Mouse (Mus musculus): Measurements from ENCODE around the gene Xndc1. TPM values are rescaled to one million over a fixed set of nuclear protein-coding genes. Genes with fewer than 3 reads are reported as not detected.
"Not testable (repeated sequence)": the region's sequence is repeated elsewhere in the genome, so short reads cannot be mapped to it uniquely, and the experiment has no call there.

The Xndc1 gene
- 28.4 and 32.1 TPM in 2 replicates for polyA plus RNA-seq (2012; rRNA removed)

DNA sequence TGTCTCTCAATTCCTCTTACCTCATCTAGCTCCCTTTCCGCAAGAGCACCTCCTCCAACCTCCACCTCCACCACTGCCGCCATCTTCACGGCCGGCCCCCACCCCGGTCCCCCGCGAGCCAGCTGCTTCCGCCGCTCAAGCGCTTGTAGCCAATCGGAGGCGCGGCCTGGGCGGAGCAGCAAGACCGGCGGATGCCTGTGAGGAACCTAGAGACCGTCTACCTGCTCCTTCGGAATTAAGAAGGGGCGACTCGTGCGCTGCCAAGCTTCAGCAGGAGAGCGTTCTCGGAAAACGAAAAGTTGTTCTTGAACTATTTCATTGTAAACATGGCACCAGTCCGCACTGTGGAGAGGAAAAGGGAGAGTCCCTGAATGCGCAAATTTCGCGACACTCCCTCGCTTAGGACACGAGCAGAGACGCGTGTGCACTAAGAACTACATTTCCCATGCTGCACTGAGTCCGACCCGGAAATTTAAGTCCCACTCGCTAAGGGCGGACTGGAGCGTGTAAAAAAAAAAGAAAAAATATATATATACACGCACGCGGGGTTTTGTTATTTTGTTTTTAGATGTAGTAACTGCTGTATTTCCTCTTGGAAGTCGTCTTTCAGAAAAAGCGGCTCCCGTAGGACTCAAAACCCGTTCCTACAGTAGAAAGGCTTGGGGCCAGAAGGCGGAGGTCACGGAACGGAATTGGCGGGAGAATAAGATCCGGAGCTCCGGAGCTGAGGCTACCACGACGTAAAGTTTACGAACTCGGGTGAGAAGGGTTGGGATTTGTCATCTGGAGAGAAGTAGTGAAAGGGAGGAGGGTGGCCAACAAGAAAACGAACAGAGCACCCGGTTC is at the start of gene Xndc1, which contains the start of the genes Rnf121 and Xntrpc:
TSS of gene Xndc1 (plus strand) at position 466 of the 846 bp plus-strand sequence.
TSS of gene Rnf121 (minus strand) at position 424 of the 846 bp plus-strand sequence.
TSS of gene Xntrpc (plus strand) at position 668 of the 846 bp plus-strand sequence.
- DNase-seq (ENCODE audit: low spot score): peak; percentile 90

DNA sequence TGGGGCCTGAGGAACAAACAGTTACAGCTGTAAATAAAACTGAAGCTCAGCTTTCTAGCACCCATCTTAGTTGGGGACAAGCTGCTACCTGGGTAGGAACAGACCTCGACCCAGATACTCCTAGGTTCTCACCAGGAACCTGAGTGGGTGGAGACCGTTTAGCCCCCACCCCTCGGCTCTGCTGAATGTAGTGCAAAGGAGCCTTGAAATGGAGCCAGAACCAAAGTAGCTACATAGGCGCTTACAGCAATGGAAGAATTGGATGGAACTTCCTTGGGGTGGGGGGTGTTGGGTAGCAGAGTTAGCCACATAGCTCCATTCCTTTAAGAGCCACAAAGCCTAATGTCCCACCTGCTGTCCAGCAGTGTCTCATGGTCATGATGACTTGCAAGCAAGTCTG is 48.4 kb upstream of the Xndc1 start:
- DNase-seq (ENCODE audit: low spot score): no peak

DNA sequence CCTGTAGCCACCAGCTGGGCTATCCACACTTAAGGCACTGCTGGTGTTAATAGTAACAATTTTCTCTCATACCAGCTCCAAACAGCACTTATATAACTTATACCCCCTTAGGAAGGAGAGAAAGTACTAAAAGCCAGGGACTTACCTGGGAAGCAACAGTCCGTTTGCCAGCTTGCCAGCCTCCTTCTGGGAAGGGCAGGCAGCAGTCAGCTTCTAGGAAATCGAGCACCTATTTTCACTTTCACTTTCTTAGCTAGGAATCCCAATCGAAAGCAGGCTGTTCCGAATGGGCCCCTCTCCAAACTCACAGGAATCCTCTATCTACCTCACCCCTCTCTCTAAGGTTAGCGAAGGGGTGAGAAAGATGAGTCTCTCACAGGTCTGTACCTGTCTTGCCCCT is 47.9 kb upstream of the Xndc1 start:
- no peak for DNase-seq (ENCODE audit: low spot score)

DNA sequence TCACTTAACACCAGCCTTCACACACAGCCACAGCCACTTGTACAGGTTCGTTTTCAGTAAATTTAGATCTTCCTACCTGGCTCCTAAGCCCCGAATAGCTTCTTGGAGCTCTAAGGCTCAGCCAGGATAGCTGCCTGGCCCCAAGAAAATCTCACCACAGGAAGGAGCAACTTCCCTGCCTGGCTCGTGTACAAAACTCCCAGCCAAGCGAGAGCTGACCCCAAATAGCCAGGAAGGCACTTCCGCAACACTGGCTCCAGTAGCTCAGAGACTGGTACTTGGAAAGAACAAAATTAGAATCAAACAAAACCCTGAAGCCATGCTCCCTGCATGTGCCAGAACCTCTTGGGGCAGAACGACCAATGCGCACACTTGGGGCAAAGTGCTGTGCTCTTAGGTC is 47.3 kb upstream of the Xndc1 start:
- DNase-seq (ENCODE audit: low spot score): no peak

DNA sequence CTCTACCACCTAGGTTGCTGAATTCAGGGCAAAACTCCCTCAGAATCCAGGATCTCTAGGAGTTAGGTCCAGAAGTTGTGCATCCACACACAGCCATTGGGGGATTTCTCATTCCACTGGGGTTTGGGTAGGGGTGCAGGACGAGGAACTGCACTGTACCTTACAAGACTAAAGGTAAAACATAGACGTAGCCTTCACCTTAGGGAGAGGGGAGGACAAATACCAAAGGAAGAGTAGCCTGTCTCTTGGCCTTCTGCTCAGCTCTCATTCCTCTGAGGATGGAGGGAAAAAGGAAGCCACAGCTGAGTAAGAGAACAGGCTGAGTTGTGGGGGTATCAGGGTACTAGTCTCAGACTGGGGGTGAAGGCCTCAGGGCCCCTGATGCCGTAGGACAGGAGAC is 46.7 kb upstream of the Xndc1 start, which contains the start of gene Il18bp:
TSS of gene Il18bp (minus strand) at position 101 of the 400 bp plus-strand sequence.
- no peak for DNase-seq (ENCODE audit: low spot score)

DNA sequence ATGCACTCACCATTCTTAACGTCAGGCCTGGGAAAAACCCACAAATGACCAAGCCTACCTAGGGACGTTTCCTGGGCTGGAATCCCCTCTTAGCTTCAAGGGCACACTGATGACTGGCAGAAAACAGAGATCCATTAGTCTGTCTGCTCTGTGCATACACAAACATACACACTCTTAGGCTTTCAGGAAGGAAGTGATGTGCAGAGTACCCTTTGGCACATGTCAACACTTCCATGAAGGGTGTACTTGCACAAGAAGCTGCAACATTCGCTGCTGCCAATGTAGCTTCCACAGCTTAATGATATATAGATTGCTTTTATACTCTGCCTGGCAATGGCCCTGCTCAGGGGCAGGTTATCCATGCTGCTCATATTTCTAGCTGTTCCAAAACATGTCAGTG is 45.9 kb upstream of the Xndc1 start:
- DNase-seq (ENCODE audit: low spot score): no peak

DNA sequence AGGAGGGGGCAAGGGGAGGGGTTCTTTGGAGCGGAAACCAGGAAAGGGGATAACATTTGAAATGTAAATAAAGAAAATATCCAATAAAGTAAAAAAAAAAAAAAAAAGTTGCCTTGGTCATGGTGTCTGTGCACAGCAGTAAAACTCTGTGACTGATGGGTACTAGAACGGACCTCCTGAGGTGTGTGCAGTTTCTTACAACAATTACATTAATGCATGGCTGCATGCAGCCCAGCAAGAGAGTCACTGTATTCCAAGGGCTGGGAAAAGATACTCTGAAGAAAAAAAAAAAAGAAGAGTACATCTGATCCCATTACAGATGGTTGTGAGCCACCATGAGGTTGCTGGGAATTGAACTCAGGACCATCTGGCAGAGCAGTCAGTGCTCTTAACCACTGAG is 44.4 kb upstream of the Xndc1 start:
- DNase-seq (ENCODE audit: low spot score): not testable (repeated sequence)

DNA sequence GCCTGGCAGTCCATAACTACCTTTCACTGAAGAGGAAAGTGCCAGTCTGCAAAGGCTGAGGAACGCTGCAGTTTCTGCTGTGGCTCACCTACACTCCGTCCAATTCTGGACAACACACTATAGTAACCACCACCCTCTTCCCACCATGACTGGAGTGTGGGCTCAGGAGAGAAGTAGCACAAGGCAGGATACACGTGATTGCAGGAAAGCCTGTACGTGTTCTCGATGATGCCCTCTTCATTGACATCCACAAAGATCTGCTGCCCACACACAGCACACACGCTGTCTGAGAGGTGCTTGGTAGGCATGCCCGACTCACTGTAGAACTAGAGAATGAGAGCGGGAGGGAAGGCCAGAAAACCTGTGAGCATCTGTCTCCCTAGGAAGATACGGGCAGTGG is 41.5 kb upstream of the Xndc1 start:
- DNase-seq (ENCODE audit: low spot score): no peak

DNA sequence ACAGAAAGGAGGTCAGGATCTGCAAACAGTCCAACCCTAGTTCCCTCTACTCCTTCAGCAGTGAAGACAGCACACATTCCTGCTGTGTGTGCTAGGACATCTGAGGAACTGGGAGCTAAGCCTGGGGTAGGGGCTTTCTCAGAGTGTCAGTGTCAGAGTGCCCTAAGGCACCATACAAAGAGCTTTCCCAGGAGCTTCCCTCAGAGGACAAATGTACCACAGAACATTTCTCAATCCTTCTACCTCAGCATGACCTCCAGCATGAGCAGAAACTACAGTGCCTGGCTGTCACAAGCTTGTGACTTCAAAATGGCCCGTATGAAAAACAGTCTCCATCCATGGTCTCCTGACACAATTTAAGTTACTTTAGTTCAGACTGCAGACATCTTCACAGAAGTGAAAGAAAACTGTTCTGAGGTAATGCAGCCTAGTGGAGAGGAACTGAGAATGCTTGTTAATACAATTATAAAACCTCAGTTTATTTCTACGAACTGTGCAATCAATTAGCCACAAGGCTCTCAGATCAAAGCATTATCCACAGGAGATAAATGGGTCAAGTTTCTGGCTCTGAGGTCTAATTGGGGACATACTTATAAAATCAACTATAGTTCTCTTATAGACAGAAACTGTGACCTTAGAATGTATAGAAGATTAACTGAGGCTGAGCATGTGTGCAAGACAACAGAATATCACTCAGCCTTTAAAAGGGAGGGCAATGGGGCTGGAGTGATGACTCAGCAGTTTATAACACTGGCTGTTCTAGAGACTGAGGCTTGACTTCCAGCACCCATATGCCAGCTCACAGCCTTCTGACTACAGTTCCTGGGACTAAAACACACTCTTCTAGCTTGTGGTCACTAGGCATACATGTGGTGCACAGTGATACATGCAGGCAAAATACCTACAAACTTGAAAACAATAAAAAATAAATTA is 39.9 kb upstream of the Xndc1 start:
- no peak for DNase-seq (ENCODE audit: low spot score)

DNA sequence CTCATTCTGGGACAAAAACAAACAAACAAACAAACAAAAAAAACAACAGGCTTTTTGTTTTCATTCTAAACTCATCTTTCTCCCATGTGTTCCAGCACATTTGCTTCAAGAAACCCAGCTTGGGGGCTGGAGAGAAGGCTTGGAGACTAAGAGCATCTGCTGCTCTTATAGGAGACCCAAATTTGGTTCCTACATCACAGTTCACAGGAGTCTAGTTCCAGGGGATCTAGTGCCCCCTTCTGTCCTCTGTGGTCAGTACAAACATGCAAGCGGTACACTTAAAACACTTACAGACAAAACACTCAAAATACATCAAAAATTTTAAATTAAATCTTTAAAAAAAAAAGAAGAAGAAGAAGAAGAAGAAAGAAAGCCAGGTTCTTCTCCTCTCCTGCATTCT is 30.4 kb upstream of the Xndc1 start:
- no peak for DNase-seq (ENCODE audit: low spot score)

DNA sequence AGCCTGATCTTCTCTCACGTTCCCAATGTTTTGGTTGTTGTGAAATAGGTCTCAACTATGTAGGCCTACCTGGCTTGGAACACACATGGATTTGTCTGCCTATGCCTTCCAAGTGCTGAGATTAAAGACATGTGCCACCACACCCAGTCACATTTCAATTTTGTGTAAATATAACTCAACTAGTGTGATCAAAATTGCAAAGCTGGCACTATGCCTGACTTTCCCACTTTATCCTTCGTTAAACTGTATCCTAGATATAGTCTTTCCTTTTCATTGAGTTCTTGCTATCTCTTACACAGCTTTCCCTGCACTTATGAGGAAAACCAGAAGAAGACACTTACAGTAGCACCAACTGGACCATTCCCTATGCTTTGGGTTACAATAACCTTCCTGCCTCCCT is 29.8 kb upstream of the Xndc1 start:
- DNase-seq (ENCODE audit: low spot score): no peak

DNA sequence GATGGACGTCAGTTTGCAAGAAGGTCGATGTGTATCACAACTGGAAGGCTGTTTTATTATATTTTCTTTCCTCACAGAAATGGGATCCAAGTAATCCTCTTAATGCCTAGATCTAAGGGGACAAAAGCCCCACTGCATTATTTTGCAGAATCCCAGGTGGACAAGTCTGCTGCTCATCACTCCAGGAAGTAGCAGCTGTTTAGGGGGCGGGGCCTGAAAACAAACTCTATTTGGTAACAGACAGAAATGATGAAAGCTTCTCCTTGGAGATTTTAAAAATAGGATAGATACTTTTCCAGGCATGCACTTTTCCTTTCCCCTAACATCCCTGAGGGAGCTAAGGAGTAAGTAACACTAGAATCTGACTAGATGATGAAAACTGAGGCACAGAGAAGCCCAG is 28.0 kb upstream of the Xndc1 start:
- DNase-seq (ENCODE audit: low spot score): no peak

DNA sequence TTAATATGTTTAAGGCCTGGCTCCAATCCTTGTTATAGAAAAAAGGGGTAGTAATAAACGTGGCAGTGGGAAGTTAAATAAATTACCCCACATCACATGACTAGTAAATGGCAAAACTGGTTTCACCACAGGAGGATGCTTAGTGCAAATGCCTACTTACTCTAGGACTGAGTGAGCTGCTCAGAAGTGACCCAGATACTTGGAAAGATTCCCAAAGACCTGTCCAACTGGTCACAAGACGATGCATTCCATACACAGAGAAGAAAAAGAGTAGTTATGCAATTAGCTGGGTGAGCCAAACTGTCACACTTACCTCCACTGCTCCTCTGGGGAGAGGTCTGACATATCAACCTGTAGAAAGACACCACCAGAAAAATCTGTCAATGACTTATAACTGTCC is 23.0 kb upstream of the Xndc1 start:
- DNase-seq (ENCODE audit: low spot score): no peak

DNA sequence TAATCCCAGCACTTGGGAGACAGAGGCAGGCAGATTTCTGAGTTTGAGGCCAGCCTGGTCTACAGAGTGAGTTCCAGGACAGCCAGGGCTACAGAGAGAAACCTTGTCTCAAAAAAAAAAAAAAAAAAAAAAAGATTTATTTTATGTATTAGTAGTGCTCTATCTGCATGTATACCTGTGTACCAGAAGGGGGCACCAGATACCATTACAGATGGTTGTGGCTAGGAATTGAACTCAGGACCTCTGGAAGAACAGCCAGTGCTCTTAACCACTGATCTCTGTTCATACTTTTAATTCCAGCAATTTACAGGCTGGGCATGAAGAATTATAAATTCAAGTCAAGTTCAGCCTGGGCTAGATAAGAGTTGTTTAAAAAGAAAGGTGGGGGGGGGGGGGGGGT is 16.8 kb upstream of the Xndc1 start:
- not testable (repeated sequence) for DNase-seq (ENCODE audit: low spot score)

DNA sequence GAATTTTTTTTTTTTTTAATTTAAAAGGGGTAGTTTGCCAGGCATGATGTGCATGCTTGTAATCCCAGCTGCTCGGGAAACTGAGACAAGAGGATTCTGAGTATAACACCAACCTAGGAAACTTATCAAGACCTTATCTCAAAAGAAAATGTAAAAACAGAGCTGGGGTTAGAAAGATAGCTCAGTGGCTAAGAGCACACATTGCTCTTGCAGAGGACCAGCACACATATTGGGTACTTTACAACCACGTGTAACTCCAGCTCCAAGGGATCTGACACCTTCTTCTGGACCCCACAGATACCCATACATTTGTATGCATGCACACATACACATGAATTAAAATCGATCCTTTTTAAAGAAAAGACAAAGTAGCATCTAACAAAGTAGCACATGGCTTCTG is 4.0 kb upstream of the Xndc1 start:
- DNase-seq (ENCODE audit: low spot score): no peak

DNA sequence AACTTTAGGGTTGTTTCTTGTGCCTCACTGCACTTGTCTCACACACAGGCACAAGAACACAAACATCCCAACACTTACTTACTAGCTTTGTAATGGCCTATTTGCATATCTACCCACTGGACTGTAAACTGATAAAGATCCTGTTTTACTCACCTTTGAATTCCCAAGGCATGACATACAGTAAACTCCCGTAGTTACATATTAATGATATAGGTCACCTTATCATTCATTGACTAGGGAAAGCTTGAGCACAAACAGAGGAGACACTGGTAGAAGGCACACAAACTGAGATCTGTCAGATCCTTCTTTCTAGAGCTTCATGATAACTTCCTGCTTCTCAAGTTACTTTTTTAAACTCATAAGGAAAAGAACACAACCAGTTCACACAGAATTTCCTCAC is 3.1 kb upstream of the Xndc1 start:
- DNase-seq (ENCODE audit: low spot score): no peak

DNA sequence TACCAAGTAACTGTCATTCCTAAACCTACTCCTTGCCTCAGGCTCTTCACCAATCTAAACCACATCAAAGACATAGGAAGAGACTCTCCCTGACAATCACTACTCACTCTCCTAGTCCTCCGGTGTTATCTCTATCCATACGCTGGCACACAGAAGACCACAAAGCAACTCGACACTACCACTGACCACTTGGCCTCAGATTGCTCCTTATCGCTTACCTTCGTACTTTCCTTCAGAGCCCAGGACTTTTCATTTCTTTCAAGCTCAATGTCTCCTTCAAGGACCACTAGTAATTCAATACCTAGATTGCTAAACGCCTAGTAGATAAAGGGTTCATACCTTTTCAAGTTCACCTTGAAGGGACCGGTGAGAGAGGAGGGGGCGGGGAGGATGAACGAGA is 1.4 kb upstream of the Xndc1 start:
- no peak for DNase-seq (ENCODE audit: low spot score)

DNA sequence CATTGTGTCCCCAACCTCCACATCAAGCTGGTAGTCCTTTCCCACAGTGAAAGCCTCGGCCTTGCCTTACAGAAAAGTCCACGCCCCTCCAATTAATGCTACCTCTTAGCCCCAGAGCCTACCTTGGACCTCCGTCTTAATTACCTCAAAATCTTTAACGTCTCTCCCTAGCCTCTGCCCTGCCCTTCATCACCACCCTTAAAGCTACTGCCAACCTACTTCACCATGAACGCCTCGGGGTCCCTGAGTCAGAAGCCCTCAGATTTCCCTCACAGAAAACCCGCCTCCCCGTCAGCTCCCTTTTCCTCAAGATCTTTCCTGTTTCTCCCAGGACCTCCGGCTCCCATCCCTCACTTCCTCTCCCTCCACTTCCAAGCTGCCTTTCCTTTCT is 661 bp upstream of the Xndc1 start:
- DNase-seq (ENCODE audit: low spot score): no peak

DNA sequence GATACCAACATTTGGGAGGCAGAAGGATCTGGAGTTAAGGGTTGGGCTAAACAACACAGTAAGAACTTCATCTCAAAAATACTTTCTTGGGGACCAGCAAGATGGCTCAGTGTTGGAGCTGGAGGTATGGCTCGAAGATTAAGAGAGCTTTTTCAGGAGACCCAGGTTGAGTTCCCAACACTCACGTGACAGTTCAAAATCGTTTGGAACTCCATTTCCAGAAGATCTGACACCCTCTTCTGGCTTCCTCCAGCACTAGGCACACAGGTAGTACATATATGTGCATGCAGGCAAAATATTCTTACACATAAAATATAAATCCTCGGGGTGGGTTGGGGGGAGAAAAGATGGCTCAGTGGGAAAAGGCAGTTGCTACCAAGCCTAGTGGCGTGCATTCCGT is 1.1 kb downstream of the Xndc1 start:
- no peak for DNase-seq (ENCODE audit: low spot score)

DNA sequence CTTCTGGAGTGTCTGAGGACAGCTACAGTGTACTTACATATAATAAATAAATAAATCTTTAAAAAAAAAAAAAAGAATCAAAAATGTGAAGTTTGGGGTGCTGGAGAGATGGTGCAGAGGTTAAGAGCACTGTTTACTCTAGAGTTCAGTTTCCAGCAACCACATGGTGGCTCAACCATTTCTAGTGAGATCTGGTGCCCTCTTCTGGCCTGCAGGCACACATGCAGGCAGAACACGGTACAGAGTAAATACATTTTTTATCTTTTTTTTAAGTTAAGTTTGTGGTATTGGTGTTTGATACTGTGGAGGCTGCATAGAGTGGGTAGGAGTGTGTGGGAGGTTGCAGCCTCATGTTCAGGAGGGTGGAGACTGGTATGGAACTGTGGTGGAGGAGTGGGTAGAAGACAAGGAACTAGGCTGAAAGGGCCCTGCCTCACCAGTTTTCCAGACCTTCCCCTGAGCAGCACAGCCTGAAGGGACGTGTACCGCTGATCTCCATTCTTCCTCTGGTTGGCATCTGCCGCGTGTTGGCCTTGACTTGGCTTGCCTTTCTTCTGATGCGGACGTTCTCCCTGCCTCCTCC is 11.5 kb downstream of the Xndc1 start:
- DNase-seq (ENCODE audit: low spot score): no peak

DNA sequence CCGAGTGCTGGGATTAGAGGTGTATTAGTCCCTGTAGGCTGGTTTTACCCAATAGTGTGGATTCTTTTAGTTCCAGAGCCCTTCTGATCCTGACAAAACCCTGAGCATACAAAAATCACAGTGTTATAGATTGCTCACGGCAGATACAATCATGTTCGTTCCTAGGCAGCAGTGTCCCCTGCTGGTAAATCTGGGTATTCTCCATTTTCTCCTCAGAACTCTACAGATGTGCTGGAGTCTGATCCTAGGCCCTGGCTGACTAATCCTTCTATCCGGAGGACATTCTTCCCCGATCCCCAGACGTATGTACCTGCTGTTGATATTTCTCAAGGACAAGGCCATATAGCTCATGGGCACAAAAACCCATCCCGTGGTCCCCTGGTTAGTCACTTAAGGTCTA is 13.2 kb downstream of the Xndc1 start:
- DNase-seq (ENCODE audit: low spot score): no peak

DNA sequence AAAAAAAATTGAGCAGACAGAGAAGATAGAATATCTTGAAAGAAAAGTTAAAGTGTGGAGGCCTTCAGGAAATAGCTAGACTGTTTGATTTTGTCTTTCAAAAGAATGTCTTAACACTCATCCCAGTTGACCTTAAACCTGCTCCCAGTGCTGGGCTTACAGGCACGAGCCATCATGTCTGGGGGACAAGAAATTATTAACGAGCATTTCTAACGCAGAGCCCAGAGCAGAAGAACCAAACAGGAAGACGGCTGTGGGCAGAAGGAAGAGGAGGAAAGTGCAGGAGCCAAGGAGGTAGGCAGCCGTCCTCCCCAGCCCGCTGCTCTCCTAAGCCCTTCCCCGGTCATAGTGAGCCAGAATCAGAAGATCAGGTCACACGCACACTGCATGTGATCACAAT is 15.0 kb downstream of the Xndc1 start:
- DNase-seq (ENCODE audit: low spot score): no peak
